Mouse (Mus musculus): ENCODE measurements around the gene Gclm.

Gclm gene

DNA sequence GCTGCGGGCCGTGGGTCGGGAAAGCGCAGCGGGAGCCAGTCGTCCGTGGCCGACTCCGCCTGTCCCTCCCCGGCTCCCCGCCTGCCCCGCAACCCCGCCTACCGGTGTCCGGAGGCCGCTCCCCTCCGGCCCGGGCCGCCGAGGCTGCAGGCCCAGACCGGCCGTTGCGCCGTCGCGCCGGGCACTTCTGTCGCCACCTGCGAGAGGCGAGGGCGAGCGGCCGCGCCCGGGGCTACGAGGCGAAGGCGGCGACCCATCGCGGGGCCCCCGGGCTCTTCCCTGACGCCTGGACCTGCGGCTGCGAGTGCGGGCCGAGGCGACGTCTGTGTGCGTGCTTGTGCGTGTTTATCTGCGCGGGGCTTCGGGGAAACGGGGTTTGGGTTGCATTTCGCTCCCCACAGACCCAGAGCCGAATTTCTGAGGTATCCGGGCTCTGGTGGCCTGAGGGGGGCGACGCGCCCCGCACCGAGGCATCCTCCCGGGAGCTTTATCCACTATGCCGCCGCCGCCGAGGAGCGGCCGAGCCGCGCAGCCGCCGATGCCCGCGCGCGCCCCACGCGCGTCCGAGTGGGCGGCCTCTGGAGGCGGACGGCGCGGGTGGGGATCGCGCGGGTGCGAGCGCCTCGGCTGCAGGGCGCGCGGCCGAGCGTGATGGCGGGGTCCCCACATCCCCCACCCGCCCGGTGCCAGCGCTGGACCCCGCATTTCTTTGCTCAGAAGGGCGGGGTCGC is 48.0 kb downstream of the Gclm start:
- DNase-seq, result peak in 1 of 2 experiments; percentile 88

DNA sequence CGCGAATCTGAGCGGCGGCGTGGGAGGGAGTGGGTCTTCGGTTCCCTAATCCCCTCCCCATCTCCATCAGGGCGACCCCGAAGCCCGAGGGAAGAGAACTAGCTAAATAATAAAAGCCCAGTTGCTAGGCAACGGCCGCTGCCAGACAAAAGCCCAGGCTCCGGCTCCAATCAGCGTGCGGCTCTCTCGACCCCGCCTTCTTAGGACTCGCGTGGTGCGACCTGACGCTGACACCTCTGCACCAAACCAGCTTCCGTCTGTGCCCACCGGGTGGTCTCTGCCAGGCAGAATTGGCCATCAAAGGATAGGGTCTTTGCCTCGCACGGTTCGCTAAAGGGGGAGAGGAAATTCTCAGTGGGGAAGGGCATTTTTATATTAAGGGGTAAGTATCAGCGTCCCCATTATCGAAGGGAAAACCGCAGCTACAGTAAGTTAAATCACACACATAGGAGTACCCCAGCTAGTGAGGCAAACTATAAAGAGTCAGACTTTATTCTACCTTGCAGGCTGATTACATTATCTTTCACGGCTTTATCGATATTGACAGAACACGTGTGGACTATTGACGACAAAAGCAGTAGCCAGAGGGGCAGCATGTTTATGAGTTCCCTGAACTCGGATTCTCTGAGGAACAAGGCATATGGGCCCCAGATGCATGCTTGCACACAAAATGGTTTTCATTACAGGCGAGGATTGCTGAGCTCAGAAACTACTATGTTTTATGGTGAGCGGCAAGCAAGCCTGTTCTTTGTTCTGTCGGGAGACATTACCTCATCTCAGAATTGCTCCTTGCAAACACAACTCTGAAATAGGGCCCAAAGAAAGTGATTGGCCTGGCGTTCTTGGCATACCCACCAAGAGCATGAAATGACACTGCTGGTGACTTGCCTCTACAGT is 48.8 kb downstream of the Gclm start, which contains the start of gene Bcar3:
TSS of gene Bcar3 (plus strand) at position 183 of the 897 bp plus-strand sequence.
- peak; percentile 96 to 97 for DNase-seq

DNA sequence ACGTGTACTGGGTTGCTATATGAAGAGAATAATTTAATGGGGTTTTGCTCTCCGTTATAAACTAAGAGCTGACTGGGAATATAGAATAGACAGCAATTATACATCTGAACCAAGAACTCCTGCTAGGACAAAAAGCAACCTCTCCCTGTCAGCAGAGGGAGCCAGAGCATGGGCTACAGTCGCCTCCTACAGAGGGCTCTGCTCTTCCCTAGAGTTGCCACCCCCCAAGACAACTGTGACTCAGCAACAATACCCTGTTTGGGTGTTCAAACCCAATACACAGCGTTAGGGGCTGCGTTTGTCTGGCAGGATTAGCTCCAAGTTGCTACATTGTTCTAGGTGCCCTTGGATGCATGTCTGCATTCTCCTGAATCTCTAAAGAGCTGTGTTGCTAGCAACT is 50.2 kb downstream of the Gclm start:
- DNase-seq, result peak; percentile 66 to 71

DNA sequence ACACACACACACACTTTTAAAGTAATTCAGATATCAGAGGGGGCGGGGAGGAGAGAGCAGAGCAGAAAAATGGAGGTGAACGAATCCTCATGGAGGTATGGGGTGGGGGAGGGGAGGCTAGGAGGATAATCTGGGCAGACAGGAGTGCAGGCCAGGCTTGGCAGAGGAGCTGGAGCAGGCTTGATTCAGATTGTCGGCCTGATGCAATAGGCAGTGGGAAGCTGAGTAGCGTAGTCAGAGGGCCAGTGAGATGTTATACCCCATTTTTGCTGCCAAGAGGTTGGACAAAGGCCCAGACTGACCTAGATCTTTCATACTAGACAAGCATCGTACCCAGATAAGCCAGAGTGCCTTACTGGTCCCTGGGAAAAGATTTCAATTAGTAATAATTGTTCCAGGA is 51.6 kb downstream of the Gclm start:
- DNase-seq, result peak; percentile 76 to 77

DNA sequence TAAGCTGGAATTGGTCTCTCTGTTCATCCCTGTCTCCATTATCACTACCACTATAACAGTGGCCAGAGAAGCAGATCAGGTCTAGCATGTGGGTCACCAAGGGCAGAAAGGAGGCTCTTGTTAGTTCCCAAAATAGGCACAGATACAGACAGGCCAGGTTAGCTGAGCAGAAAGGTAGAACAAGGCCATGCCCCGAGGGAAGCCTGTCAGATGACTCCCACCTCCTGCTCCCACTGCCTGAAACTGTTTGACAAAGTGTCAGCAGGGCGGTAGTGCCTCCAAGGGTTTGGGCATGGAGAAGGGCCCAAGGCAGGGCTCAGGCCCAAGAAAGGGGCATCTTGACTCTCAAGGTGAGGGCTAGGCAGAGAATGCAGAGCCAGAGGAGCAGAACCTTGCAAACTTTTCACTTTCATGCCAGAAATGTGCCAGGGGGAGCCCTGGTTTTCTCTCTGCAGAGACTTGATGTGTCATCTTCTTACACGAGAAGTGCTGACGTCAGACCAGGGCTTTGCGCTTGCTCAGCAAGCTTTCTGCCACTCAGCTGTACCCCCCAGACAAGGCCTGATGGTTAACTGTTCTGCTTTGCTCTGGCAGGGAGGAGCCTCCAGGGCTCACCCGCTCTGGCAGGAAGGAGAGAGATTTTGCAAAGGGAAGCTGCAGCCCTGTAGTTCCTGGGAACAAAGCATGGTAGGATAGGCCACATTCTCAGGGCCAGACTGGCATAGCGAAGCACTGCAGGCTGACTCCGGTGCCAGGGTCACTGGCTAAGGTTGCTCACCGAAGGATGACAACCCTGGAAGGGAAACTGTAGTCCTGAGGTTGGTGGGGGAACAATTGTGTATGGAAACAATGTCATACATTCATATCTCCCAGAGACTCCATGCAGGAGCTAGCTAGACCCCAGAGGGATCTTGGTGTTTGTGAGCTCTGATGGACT is 55.9 kb downstream of the Gclm start:
- DNase-seq, result peak; percentile 40 to 44

DNA sequence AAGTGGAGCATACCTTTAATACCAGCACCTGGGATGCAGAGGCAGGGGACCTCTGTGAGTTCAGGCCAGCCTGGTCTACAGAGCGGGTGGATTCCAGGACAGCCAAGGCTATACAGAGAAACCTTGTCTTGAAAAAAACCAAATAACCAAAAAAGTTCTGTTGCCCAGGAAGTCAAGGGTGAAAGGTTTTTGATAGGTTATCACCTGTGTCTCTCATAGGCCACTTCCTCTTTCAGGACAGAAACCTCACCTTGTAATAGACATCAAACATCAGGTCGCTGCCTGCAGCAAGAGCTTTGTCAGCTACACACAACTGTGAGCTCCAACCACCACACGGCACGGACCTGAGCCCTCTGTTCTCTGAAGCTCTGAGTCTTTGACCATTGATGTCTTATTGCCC is 59.2 kb downstream of the Gclm start:
- DNase-seq, result no peak

- DNase-seq, result no peak
These were observed 62.7 kb downstream of the Gclm start for GRCm38 (mm10) chr3:122307894-122308671.

- DNase-seq, result no peak
These were observed 63.6 kb downstream of the Gclm start for GRCm38 (mm10) chr3:122308981-122309380.

GRCm38 (mm10) chr3:122312078-122312477 is 66.7 kb downstream of the Gclm start:
- DNase-seq, result peak; percentile 93 to 96

- DNase-seq, result peak in 1 of 2 experiments; percentile 20
These were observed 67.7 kb downstream of the Gclm start for GRCm38 (mm10) chr3:122312936-122313629.

GRCm38 (mm10) chr3:122313936-122314335 is 68.6 kb downstream of the Gclm start:
- no peak for DNase-seq

GRCm38 (mm10) chr3:122316621-122317020 is 71.3 kb downstream of the Gclm start:
- no peak for DNase-seq

- DNase-seq, result peak; percentile 46 to 48
These were observed 72.0 kb downstream of the Gclm start for GRCm38 (mm10) chr3:122317339-122317738.

All from cerebellum, postnatal 10 days (tissue).